Mouse (Mus musculus): ENCODE data around the gene Hadh. TPM values are rescaled to one million over a fixed set of nuclear protein-coding genes. Genes with fewer than 3 reads are reported as not detected.

Hadh gene
- polyA plus RNA-seq, 1 experiment: 70.7 TPM

- H3K4me3 ChIP-seq (ENCODE audit: low read depth, low read length): no peak overlapping the region
- H3K27ac ChIP-seq (ENCODE audit: insufficient read depth, low read length): no peak overlapping the region
- TF ChIP-seq CTCF (IDR thresholded peaks at IDR 0.05; ENCODE audit: low read depth, low read length): no peak
- TF ChIP-seq POLR2A (IDR thresholded peaks at IDR 0.05; ENCODE audit: insufficient read depth, low read length): no peak
- TF ChIP-seq EP300 (IDR thresholded peaks at IDR 0.05; ENCODE audit: insufficient read depth, low read depth, low read length): no peak
- no peaks in the 10 kb centered on the region for H3K36me3 ChIP-seq (ENCODE audit: control insufficient read depth, insufficient read depth, low read length, poor library complexity, severe bottlenecking)
- H3K9me3 ChIP-seq (replicated peaks; ENCODE audit: control insufficient read depth, insufficient read depth, low read length, poor library complexity, severe bottlenecking): peaks cover 18% of the 10 kb centered on the region
- no peaks in the 10 kb centered on the region for H3K4me1 ChIP-seq (ENCODE audit: control insufficient read depth, insufficient read depth, low read length)
- H3K27me3 ChIP-seq (ENCODE audit: control insufficient read depth, insufficient read depth, low read length, poor library complexity, severe bottlenecking): no peaks in the 10 kb centered on the region
- no peak overlapping the region for H3K9ac ChIP-seq (ENCODE audit: low read depth, poor library complexity, severe bottlenecking)
These were observed 38.7 kb upstream of the Hadh start for GRCm38 (mm10) chr3:131310572-131310971.

- Histone ChIP-seq H3K9ac (ENCODE audit: low read depth, poor library complexity, severe bottlenecking) (no peak overlapping the region), H3K4me3 (ENCODE audit: low read depth, low read length) (no peak overlapping the region), H3K9me3 (replicated peaks; ENCODE audit: control insufficient read depth, insufficient read depth, low read length, poor library complexity, severe bottlenecking) (peaks cover 18% of the 10 kb centered on the region), H3K27me3 (ENCODE audit: control insufficient read depth, insufficient read depth, low read length, poor library complexity, severe bottlenecking) (no peaks in the 10 kb centered on the region), H3K27ac (ENCODE audit: insufficient read depth, low read length) (no peak overlapping the region), H3K4me1 (ENCODE audit: control insufficient read depth, insufficient read depth, low read length) (no peaks in the 10 kb centered on the region), H3K36me3 (ENCODE audit: control insufficient read depth, insufficient read depth, low read length, poor library complexity, severe bottlenecking) (no peaks in the 10 kb centered on the region)
- TF ChIP-seq POLR2A (IDR thresholded peaks at IDR 0.05; ENCODE audit: insufficient read depth, low read length) (no peak), CTCF (IDR thresholded peaks at IDR 0.05; ENCODE audit: low read depth, low read length) (no peak), EP300 (IDR thresholded peaks at IDR 0.05; ENCODE audit: insufficient read depth, low read depth, low read length) (no peak)
These were observed 35.9 kb upstream of the Hadh start for GRCm38 (mm10) chr3:131307811-131308210.

GRCm38 (mm10) chr3:131306255-131306654 is 34.4 kb upstream of the Hadh start:
- Histone ChIP-seq H3K36me3 (ENCODE audit: control insufficient read depth, insufficient read depth, low read length, poor library complexity, severe bottlenecking) (no peaks in the 10 kb centered on the region), H3K27me3 (ENCODE audit: control insufficient read depth, insufficient read depth, low read length, poor library complexity, severe bottlenecking) (no peaks in the 10 kb centered on the region), H3K9ac (ENCODE audit: low read depth, poor library complexity, severe bottlenecking) (no peak overlapping the region), H3K4me3 (ENCODE audit: low read depth, low read length) (no peak overlapping the region), H3K4me1 (ENCODE audit: control insufficient read depth, insufficient read depth, low read length) (no peaks in the 10 kb centered on the region), H3K9me3 (replicated peaks; ENCODE audit: control insufficient read depth, insufficient read depth, low read length, poor library complexity, severe bottlenecking) (peaks cover 18% of the 10 kb centered on the region), H3K27ac (ENCODE audit: insufficient read depth, low read length) (no peak overlapping the region)
- no peak for TF ChIP-seq POLR2A (IDR thresholded peaks at IDR 0.05; ENCODE audit: insufficient read depth, low read length)
- no peak for TF ChIP-seq EP300 (IDR thresholded peaks at IDR 0.05; ENCODE audit: insufficient read depth, low read depth, low read length)
- TF ChIP-seq CTCF (IDR thresholded peaks at IDR 0.05; ENCODE audit: low read depth, low read length): no peak

- Histone ChIP-seq H3K36me3 (ENCODE audit: control insufficient read depth, insufficient read depth, low read length, poor library complexity, severe bottlenecking) (no peaks in the 10 kb centered on the region), H3K9me3 (replicated peaks; ENCODE audit: control insufficient read depth, insufficient read depth, low read length, poor library complexity, severe bottlenecking) (peaks cover under 1% of the 10 kb centered on the region), H3K4me3 (ENCODE audit: low read depth, low read length) (peak overlapping the region; percentile 44), H3K9ac (ENCODE audit: low read depth, poor library complexity, severe bottlenecking) (no peak overlapping the region), H3K4me1 (ENCODE audit: control insufficient read depth, insufficient read depth, low read length) (no peaks in the 10 kb centered on the region), H3K27ac (ENCODE audit: insufficient read depth, low read length) (no peak overlapping the region), H3K27me3 (ENCODE audit: control insufficient read depth, insufficient read depth, low read length, poor library complexity, severe bottlenecking) (no peaks in the 10 kb centered on the region)
- TF ChIP-seq POLR2A (IDR thresholded peaks at IDR 0.05; ENCODE audit: insufficient read depth, low read length): no peak
- TF ChIP-seq CTCF (IDR thresholded peaks at IDR 0.05; ENCODE audit: low read depth, low read length): no peak
- TF ChIP-seq EP300 (IDR thresholded peaks at IDR 0.05; ENCODE audit: insufficient read depth, low read depth, low read length): no peak
These were observed 31.4 kb upstream of the Hadh start for GRCm38 (mm10) chr3:131303320-131303714.

- TF ChIP-seq POLR2A (IDR thresholded peaks at IDR 0.05; ENCODE audit: insufficient read depth, low read length): peak; percentile 20
- no peak for TF ChIP-seq CTCF (IDR thresholded peaks at IDR 0.05; ENCODE audit: low read depth, low read length)
- peak within 1 kb of the TSS; percentile 8; the same call in 1 of the 2 replicates for H3K9ac ChIP-seq (ENCODE audit: low read depth, poor library complexity, severe bottlenecking)
- no peak within 1 kb of the TSS for H3K27ac ChIP-seq (ENCODE audit: insufficient read depth, low read length)
- H3K4me1 ChIP-seq (ENCODE audit: control insufficient read depth, insufficient read depth, low read length): no peaks in the 10 kb centered on the region
- peak within 1 kb of the TSS; percentile 65 for H3K4me3 ChIP-seq (ENCODE audit: low read depth, low read length)
- no peaks in the 10 kb centered on the region for H3K9me3 ChIP-seq (replicated peaks; ENCODE audit: control insufficient read depth, insufficient read depth, low read length, poor library complexity, severe bottlenecking)
- no peaks in the 10 kb centered on the region for H3K27me3 ChIP-seq (ENCODE audit: control insufficient read depth, insufficient read depth, low read length, poor library complexity, severe bottlenecking)
- no peaks in the 10 kb centered on the region for H3K36me3 ChIP-seq (ENCODE audit: control insufficient read depth, insufficient read depth, low read length, poor library complexity, severe bottlenecking)
These were observed 30.8 kb upstream of the Hadh start, which contains the start of gene Cyp2u1 for GRCm38 (mm10) chr3:131302452-131303319. Gene Cyp2u1 (minus strand): TSS chr3:131303227.

GRCm38 (mm10) chr3:131299908-131300307 is 28.0 kb upstream of the Hadh start:
- no peaks in the 10 kb centered on the region for H3K27me3 ChIP-seq (ENCODE audit: control insufficient read depth, insufficient read depth, low read length, poor library complexity, severe bottlenecking)
- no peak overlapping the region for H3K9ac ChIP-seq (ENCODE audit: low read depth, poor library complexity, severe bottlenecking)
- H3K27ac ChIP-seq (ENCODE audit: insufficient read depth, low read length): no peak overlapping the region
- H3K4me3 ChIP-seq (ENCODE audit: low read depth, low read length): no peak overlapping the region
- H3K9me3 ChIP-seq (replicated peaks; ENCODE audit: control insufficient read depth, insufficient read depth, low read length, poor library complexity, severe bottlenecking): no peaks in the 10 kb centered on the region
- no peak for TF ChIP-seq CTCF (IDR thresholded peaks at IDR 0.05; ENCODE audit: low read depth, low read length)
- no peak for TF ChIP-seq EP300 (IDR thresholded peaks at IDR 0.05; ENCODE audit: insufficient read depth, low read depth, low read length)
- TF ChIP-seq POLR2A (IDR thresholded peaks at IDR 0.05; ENCODE audit: insufficient read depth, low read length): no peak
- H3K36me3 ChIP-seq (ENCODE audit: control insufficient read depth, insufficient read depth, low read length, poor library complexity, severe bottlenecking): no peaks in the 10 kb centered on the region
- H3K4me1 ChIP-seq (ENCODE audit: control insufficient read depth, insufficient read depth, low read length): no peaks in the 10 kb centered on the region
